In genomic region chr2:148888872-148889271, GRCm38 (mm10) we compare ENCODE assay signal across 18 mouse cellular contexts. TPM values are rescaled to one million over a fixed set of nuclear protein-coding genes. Genes with fewer than 3 reads are reported as not detected.
A peak's percentile ranks its signal among the peaks of the same experiment; 100 is the strongest.
DNase-seq lines count a peak whose midpoint lies in the region; ATAC-seq and TF ChIP-seq lines count a peak whose summit lies in the region.
"Had no signal": no experiment of that assay in that cellular context is flagged by ENCODE, and none has a peak within 500 bp of the region (broad histone marks: within the 10 kb centered on the region; RNA-seq: fewer than 3 reads in every experiment).

No protein-coding gene starts in this region.

- H3K4me3 ChIP-seq in hindbrain, embryonic 10.5 days = no peak overlapping the region
- H3K4me3 ChIP-seq in hindbrain, embryonic 11.5 days (ENCODE audit: low read depth, low read length) = no peak overlapping the region
- no peak overlapping the region for H3K4me3 ChIP-seq in forebrain, postnatal 0 days (ENCODE audit: low read depth, low read length)
- H3K4me3 ChIP-seq in midbrain, embryonic 10.5 days = no peak overlapping the region
- no peak overlapping the region for H3K4me3 ChIP-seq in olfactory bulb, adult 2 months (ENCODE audit: insufficient read depth, low read depth, low read length)
- H3K4me3 ChIP-seq in kidney, adult 2 months (ENCODE audit: insufficient read depth, low read depth, low read length) = no peak overlapping the region

- H3K4me2 ChIP-seq in hindbrain, embryonic 11.5 days (replicated peaks; ENCODE audit: low read depth, low read length) = no peak overlapping the region
- no peak overlapping the region for H3K4me2 ChIP-seq in forebrain, postnatal 0 days (ENCODE audit: low read depth)
- H3K4me2 ChIP-seq: lung, embryonic 14.5 days had no signal

- no peaks in the 10 kb centered on the region for H3K9me3 ChIP-seq in hindbrain, embryonic 10.5 days
- H3K9me3 ChIP-seq in hindbrain, embryonic 11.5 days (ENCODE audit: control insufficient read depth, low read length) = no peaks in the 10 kb centered on the region
- no peaks in the 10 kb centered on the region for H3K9me3 ChIP-seq in forebrain, postnatal 0 days (ENCODE audit: low read length)
- H3K9me3 ChIP-seq in midbrain, embryonic 10.5 days (replicated peaks) = no peaks in the 10 kb centered on the region

- no peak for TF ChIP-seq CTCF in forebrain, postnatal 0 days (IDR thresholded peaks at IDR 0.05; ENCODE audit: low read depth)
- no peak for TF ChIP-seq CTCF in olfactory bulb, adult 2 months (IDR thresholded peaks at IDR 0.05; ENCODE audit: insufficient read depth, low read depth, low read length)
- no peak for TF ChIP-seq CTCF in kidney, adult 2 months (conservative IDR thresholded peaks at IDR 0.05; ENCODE audit: insufficient read depth, insufficient read length, low read depth, low read length)

- no peak for ATAC-seq in hindbrain, embryonic 11.5 days (ENCODE audit: low FRiP score)
- ATAC-seq in forebrain, postnatal 0 days = no peak

- no peaks in the 10 kb centered on the region for H3K27me3 ChIP-seq in hindbrain, embryonic 10.5 days (ENCODE audit: insufficient read depth, poor library complexity, severe bottlenecking)
- no peaks in the 10 kb centered on the region for H3K27me3 ChIP-seq in hindbrain, embryonic 11.5 days (ENCODE audit: control insufficient read depth, insufficient read depth, low read length)
- no peaks in the 10 kb centered on the region for H3K27me3 ChIP-seq in forebrain, postnatal 0 days (ENCODE audit: insufficient read depth, low read length)
- no peaks in the 10 kb centered on the region for H3K27me3 ChIP-seq in midbrain, embryonic 10.5 days (ENCODE audit: low read depth, poor library complexity, severe bottlenecking)
- H3K27me3 ChIP-seq in kidney, adult 2 months (replicated peaks; ENCODE audit: control insufficient read depth, insufficient read depth, low read length) = no peaks in the 10 kb centered on the region

- no peak for DNase-seq in hindbrain, embryonic 10.5 days (ENCODE audit: low spot score)
- DNase-seq in hindbrain, embryonic 11.5 days (ENCODE audit: low spot score) = no peak
- DNase-seq in forebrain, postnatal 0 days = no peak
- DNase-seq in midbrain, embryonic 10.5 days (ENCODE audit: low spot score) = no peak
- no peak for DNase-seq in kidney, adult 2 months
- DNase-seq in left cerebral cortex, adult 9 months (ENCODE audit: low spot score in 2 of 2) = no peak
- no peak for DNase-seq in cerebellum, postnatal 10 days
- DNase-seq: adrenal gland, adult 2 months; B cell, adult 2 months; liver; lung, embryonic 14.5 days; right cerebral cortex, adult 18-20 months had no signal

- no peak for TF ChIP-seq POLR2A in olfactory bulb, adult 2 months (IDR thresholded peaks at IDR 0.05; ENCODE audit: insufficient read depth, low read depth, low read length)
- TF ChIP-seq POLR2A in kidney, adult 2 months (IDR thresholded peaks at IDR 0.05; ENCODE audit: low read depth, low read length) = no peak

- H3K4me1 ChIP-seq in hindbrain, embryonic 10.5 days (replicated peaks) = peaks cover 13% of the 10 kb centered on the region; the same call in 1 of the 2 replicates
- H3K4me1 ChIP-seq in hindbrain, embryonic 11.5 days (replicated peaks; ENCODE audit: control insufficient read depth, insufficient read depth, low read length) = no peaks in the 10 kb centered on the region
- H3K4me1 ChIP-seq in forebrain, postnatal 0 days (ENCODE audit: insufficient read depth) = no peaks in the 10 kb centered on the region
- H3K4me1 ChIP-seq in midbrain, embryonic 10.5 days = peaks cover 17% of the 10 kb centered on the region
- H3K4me1 ChIP-seq in olfactory bulb, adult 2 months (ENCODE audit: control insufficient read depth, insufficient read depth, low read length) = no peaks in the 10 kb centered on the region
- H3K4me1 ChIP-seq in kidney, adult 2 months (ENCODE audit: control insufficient read depth, insufficient read depth, low read length) = no peaks in the 10 kb centered on the region

- no peaks in the 10 kb centered on the region for H3K36me3 ChIP-seq in hindbrain, embryonic 10.5 days
- no peaks in the 10 kb centered on the region for H3K36me3 ChIP-seq in hindbrain, embryonic 11.5 days (ENCODE audit: control insufficient read depth, insufficient read depth, low read length)
- H3K36me3 ChIP-seq in forebrain, postnatal 0 days (ENCODE audit: insufficient read depth) = no peaks in the 10 kb centered on the region
- H3K36me3 ChIP-seq in midbrain, embryonic 10.5 days = no peaks in the 10 kb centered on the region
- H3K36me3 ChIP-seq in kidney, adult 2 months (ENCODE audit: control insufficient read depth, insufficient read depth, low read length) = no peaks in the 10 kb centered on the region

- peak overlapping the region; percentile 83 for H3K27ac ChIP-seq in hindbrain, embryonic 10.5 days
- H3K27ac ChIP-seq in hindbrain, embryonic 11.5 days (ENCODE audit: low read depth, low read length) = no peak overlapping the region
- H3K27ac ChIP-seq in forebrain, postnatal 0 days (ENCODE audit: low read depth, low read length) = peak overlapping the region; percentile 48
- H3K27ac ChIP-seq in midbrain, embryonic 10.5 days (replicated peaks) = peak overlapping the region; percentile 80; the same call in 1 of the 2 replicates
- peak overlapping the region; percentile 62; the same call in 1 of the 2 replicates for H3K27ac ChIP-seq in olfactory bulb, adult 2 months (ENCODE audit: insufficient read depth, low read depth, low read length)
- no peak overlapping the region for H3K27ac ChIP-seq in kidney, adult 2 months (ENCODE audit: insufficient read depth, low read depth, low read length)

- WGBS in hindbrain, embryonic 10.5 days = 80% methylated on average over 3 of the region's 3 CpGs
- 90% methylated on average over 3 of the region's 3 CpGs for WGBS in hindbrain, embryonic 11.5 days
- WGBS in forebrain, postnatal 0 days = 42% methylated on average over 3 of the region's 3 CpGs
- WGBS in midbrain, embryonic 10.5 days = 72% methylated on average over 3 of the region's 3 CpGs
- WGBS in olfactory bulb, adult 2 months = 61% methylated on average over 3 of the region's 3 CpGs
- WGBS in kidney, adult 2 months = 80% methylated on average over 3 of the region's 3 CpGs

- no peak overlapping the region for H3K9ac ChIP-seq in hindbrain, embryonic 11.5 days (ENCODE audit: low read depth, low read length)
- H3K9ac ChIP-seq in forebrain, postnatal 0 days = no peak overlapping the region
- H3K9ac ChIP-seq: lung, embryonic 14.5 days had no signal

RNA-seq across cellular contexts. Expression of gene Cst3, which starts 13.4 kb away (rescaled TPM):
- polyA plus RNA-seq in hindbrain, embryonic 10.5 days (2016; fragmentation: Nextera tagmentation; extraction: Ambion mirVana) = 308 and 381 TPM in 2 replicates
- polyA plus RNA-seq in hindbrain, embryonic 11.5 days (2014; fragmentation: Nextera tagmentation; extraction: Ambion mirVana) = 367 and 384 TPM in 2 replicates
- total RNA-seq in forebrain, postnatal 0 days (2014; rRNA removed) = 495 and 652 TPM in 2 replicates
- 1,133 and 1,187 TPM in 2 replicates for polyA plus RNA-seq in forebrain, postnatal 0 days (2015; fragmentation: Nextera tagmentation; extraction: Ambion mirVana)
- 291 and 331 TPM in 2 replicates for polyA plus RNA-seq in midbrain, embryonic 10.5 days (2016; fragmentation: Nextera tagmentation; extraction: Ambion mirVana)
- polyA plus RNA-seq in olfactory bulb, adult 2 months (2012; ENCODE audit: insufficient read depth, insufficient read length, low replicate concordance, missing spikeins) = 616 and 1,102 TPM in 2 replicates
- polyA plus RNA-seq in kidney, adult 2 months (2012; rRNA removed) = 968 and 1,101 TPM in 2 replicates

RNA-seq across cellular contexts. Expression of gene 9230104L09Rik, which starts 24.0 kb away (rescaled TPM):
- not detected in 2 replicates for polyA plus RNA-seq in hindbrain, embryonic 10.5 days (2016; fragmentation: Nextera tagmentation; extraction: Ambion mirVana)
- not detected in 2 replicates for polyA plus RNA-seq in hindbrain, embryonic 11.5 days (2014; fragmentation: Nextera tagmentation; extraction: Ambion mirVana)
- total RNA-seq in forebrain, postnatal 0 days (2014; rRNA removed) = 0.67 TPM in 1 of 2 replicates, not detected in the other
- polyA plus RNA-seq in forebrain, postnatal 0 days (2015; fragmentation: Nextera tagmentation; extraction: Ambion mirVana) = not detected in 2 replicates
- not detected in 2 replicates for polyA plus RNA-seq in midbrain, embryonic 10.5 days (2016; fragmentation: Nextera tagmentation; extraction: Ambion mirVana)
- polyA plus RNA-seq in olfactory bulb, adult 2 months (2012; ENCODE audit: insufficient read depth, insufficient read length, low replicate concordance, missing spikeins) = not detected in 2 replicates
- polyA plus RNA-seq in kidney, adult 2 months (2012; rRNA removed) = not detected in 2 replicates
- total RNA-seq: hematopoietic stem cell, adult 5-6 weeks; left cerebral cortex, adult 8-10 months; neutrophil, adult 5-6 weeks had no signal
- polyA plus RNA-seq: adrenal gland, adult 2 months; kidney, embryonic 14.5 days; lung, embryonic 14.5 days; urinary bladder, adult 2 months had no signal

RNA-seq across cellular contexts. Expression of gene Cst9, which starts 53.9 kb away (rescaled TPM):
- polyA plus RNA-seq in hindbrain, embryonic 10.5 days (2016; fragmentation: Nextera tagmentation; extraction: Ambion mirVana) = not detected in 2 replicates
- polyA plus RNA-seq in hindbrain, embryonic 11.5 days (2014; fragmentation: Nextera tagmentation; extraction: Ambion mirVana) = not detected in 2 replicates
- total RNA-seq in forebrain, postnatal 0 days (2014; rRNA removed) = not detected in 2 replicates
- not detected in 2 replicates for polyA plus RNA-seq in forebrain, postnatal 0 days (2015; fragmentation: Nextera tagmentation; extraction: Ambion mirVana)
- not detected in 2 replicates for polyA plus RNA-seq in midbrain, embryonic 10.5 days (2016; fragmentation: Nextera tagmentation; extraction: Ambion mirVana)
- polyA plus RNA-seq in olfactory bulb, adult 2 months (2012; ENCODE audit: insufficient read depth, insufficient read length, low replicate concordance, missing spikeins) = not detected in 2 replicates
- polyA plus RNA-seq in kidney, adult 2 months (2012; rRNA removed) = not detected in 2 replicates
- total RNA-seq: adrenal gland, adult 2 months; hematopoietic stem cell, adult 5-6 weeks; left cerebral cortex, adult 8-10 months; neutrophil, adult 5-6 weeks had no signal
- polyA plus RNA-seq: adrenal gland, adult 2 months; kidney, embryonic 14.5 days; lung, embryonic 14.5 days; urinary bladder, adult 2 months had no signal

Comparison
In these comparisons a context has a peak if more than half of its experiments do, and no peak if none do; other contexts are left out.
1. H3K27ac ChIP-seq: peak in hindbrain, embryonic 10.5 days (single experiment), forebrain, postnatal 0 days (single experiment), midbrain, embryonic 10.5 days (single experiment) and olfactory bulb, adult 2 months (single experiment); none in hindbrain, embryonic 11.5 days (single experiment) and kidney, adult 2 months (single experiment).